Mouse (Mus musculus) common myeloid progenitor, adult 5-6 weeks (primary cell): ENCODE data around the gene Epb41l4b. TPM values are rescaled to one million over a fixed set of nuclear protein-coding genes. Genes with fewer than 3 reads are reported as not detected.

Experiments
- ATAC-seq: replicated peaks from 2 replicates; pipeline ENCODE4 v1.8.0; 2016; ENCODE audit warnings: low read depth, mild to moderate bottlenecking, moderate TSS enrichment, inconsistent platforms; ENCODE audit not compliant: poor library complexity, severe bottlenecking
- total RNA-seq: library from RNA; stranded (forward); fragments of 200-1000, 187-1606 nt; gene quantifications from 2 replicates; pipeline ENCODE4 v1.2.3, GENCODE M21; 2017

The Epb41l4b gene
- total RNA-seq, 1 experiment from 2014 or later, result 20.4 TPM

DNA sequence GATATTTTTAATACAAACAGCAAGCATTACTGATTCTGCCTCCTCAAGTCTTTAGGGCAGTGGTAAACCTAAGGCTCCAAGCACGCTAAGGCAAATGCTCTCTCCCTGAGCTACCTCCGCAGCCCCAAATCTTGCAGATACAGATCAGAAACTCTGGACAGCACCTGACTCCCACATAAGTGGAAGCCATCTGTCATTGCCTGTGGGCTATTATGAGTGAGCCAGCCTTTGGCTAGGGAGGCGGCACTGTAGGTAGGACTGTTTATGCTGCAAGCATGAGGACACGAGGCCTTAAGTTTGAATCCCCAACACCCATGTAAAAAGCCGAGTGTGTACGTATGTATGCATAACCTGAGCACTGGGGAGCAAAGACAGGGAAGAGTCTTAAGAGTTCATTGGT lies 179.6 kb downstream of the Epb41l4b start:
- ATAC-seq, result no peak

DNA sequence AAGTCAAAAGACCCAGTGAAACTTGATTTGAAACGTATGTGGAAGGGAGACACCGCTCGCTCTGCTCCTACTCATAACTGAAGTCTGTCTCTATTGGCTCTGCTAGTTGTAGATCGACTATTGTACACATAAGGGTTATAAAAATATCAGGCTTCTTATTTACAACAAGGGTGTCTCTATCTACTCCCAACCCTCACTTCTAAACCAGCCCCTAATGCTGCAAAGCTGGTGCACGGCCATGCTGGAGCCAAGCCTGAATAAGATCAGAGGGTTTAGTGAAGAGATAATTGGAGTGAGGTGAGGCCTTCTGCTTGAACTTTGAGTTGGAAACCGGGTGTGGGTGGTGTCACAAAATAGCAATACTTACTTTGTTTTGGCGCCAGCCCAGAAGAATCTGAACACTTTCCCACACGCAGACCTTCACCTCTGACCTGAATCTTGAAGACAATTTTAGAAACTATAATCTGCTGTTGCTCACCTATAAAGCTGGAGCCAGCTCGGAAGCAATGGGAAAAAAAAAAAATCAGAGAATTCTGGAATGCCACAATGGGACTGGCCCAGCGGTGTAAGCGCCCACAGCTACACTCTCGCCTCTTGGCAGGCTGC lies 181.8 kb downstream of the Epb41l4b start:
- ATAC-seq, result no peak

DNA sequence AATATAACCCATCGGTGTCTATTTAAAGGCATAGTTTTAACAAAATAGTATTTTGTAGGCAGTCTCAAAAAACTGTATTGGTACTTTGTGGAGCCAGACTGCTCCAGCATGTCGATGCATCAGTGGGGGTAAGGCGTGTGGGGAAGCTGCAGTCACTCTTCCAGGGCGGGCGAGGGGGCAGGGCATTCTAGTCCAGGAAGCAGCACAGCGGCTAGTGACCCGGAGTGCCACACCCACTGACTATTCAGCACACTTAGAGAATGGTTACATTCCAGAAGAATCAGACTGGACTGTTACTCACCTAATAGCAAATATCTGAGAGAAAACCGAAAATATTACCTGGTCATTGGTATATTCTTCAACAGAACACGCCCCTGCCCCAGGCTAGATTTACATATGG lies 185.7 kb downstream of the Epb41l4b start:
- peak; percentile 81 for ATAC-seq

GRCm38 (mm10) chr4:56953235-56953634 lies 190.0 kb downstream of the Epb41l4b start:
- no peak for ATAC-seq

- no peak for ATAC-seq
Measured at GRCm38 (mm10) chr4:56951701-56952100, 191.5 kb downstream of the Epb41l4b start.

- ATAC-seq, result no peak
Measured at GRCm38 (mm10) chr4:56949494-56949893, 193.7 kb downstream of the Epb41l4b start.

DNA sequence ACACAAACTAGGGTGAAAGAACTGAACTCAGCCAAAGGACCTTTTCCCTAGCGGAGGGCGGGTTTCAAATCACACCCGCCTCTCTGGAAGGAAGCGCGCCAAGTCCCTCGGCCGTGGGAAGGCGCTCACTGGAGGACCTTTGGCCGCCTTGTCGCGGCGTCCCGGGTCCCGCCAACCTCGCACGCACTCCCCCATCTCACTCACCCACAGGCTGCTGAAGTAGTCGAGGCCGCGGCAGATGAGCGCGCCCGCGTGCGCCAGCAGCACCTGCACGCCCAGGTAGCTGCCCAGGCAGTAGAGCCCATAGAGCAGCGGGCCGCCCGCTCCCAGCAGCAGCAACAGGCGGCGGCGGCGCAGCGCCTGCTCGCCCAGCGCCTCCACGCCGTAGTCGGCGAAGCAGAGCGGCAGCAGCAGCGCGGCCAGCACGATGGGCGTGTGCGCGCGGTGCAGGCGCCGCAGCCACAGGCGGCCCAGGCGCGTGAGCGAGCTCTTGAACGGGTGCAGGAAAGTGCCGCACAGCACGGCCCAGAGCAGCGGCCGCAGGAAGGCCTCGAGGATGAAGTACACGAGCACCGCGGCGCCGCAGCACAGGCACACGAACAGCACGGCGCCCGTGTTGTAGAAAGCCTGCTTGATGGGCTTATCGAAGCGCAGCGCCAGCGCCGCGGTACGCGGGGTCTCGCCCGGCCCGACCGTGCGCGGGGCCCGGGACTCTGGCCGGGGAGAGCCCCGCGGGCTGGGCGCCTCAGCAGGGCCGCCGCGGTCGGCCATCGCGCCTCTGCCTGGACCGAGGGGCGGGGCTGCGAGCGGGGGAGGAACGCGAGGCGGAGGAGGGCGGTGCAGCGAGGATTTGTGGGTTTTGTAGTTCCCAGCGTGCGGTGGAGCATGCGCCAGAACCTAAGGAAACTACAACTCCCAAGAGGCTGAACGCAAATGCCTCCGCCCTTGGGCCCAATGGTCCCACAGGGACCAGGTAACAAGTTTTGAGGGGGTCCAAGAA lies 196.3 kb downstream of the Epb41l4b start, which contains the start of gene Tmem245:
Tmem245 (minus strand) TSS at position 797 of the 1,000 bp plus-strand sequence.
- ATAC-seq, result peak; percentile 97

- no peak for ATAC-seq
Measured at GRCm38 (mm10) chr4:56946180-56946579, 197.1 kb downstream of the Epb41l4b start.

DNA sequence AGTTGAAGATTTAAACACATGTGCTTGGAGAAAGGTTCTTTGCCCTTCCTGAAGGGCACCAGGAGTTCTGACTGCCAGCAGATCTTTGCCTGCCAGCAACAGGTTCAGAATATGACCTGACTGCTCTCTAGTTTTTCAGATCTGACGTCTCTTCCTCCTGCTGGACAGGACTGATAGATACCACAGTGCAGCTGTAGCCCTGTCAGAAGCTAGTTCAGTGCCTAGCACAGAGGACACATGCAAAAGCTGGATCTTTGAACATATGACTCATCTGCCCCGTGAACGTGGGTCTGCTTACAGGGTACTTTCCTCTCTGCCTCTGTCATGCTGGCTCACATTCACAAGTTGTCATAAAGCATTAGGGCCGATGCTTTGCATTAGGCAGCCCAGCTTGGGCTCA lies 199.0 kb downstream of the Epb41l4b start:
- ATAC-seq, result no peak

- no peak for ATAC-seq
Measured at GRCm38 (mm10) chr4:56943258-56943657, 200.0 kb downstream of the Epb41l4b start.

DNA sequence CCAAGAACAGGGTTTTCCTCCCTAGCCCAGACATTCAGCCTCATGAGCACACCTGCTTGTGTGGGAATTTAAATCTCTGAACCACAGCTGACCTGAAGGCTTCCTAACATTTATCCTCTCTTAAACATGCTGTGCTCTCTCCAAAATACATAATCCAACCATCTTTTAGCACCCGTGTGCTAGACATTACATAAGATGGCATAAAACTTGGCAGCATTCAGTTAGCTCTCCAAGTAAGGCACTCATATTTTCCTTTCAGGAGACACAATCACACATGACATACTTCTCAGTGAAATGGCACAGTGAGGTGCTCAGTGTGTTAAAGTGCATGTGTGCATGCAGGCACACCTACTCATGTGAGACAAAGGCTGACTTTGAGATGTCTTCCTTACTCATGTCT lies 200.7 kb downstream of the Epb41l4b start:
- ATAC-seq, result no peak

Other genes with a start within 250 kb of the Epb41l4b start
- gene Tmem245, start 196.0 kb downstream of the Epb41l4b start, total RNA-seq, result 10.7 and 12.1 TPM in 2 replicates
- not detected in 2 replicates for gene Frrs1l, start 153.0 kb downstream of the Epb41l4b start, total RNA-seq
- gene Ptpn3, start 158.4 kb upstream of the Epb41l4b start, total RNA-seq, result 3.2 and 10.5 TPM in 2 replicates